Mouse (Mus musculus) layer of hippocampus, adult 9-11 months (tissue): ENCODE data around the gene Foxn2.
"Not testable (repeated sequence)": the region's sequence is repeated elsewhere in the genome, so short reads cannot be mapped to it uniquely, and the experiment has no call there.

Source experiments
- DNase-seq: peaks from one replicate; pipeline ENCODE4 v3.0.0; 2022

The Foxn2 gene

DNA sequence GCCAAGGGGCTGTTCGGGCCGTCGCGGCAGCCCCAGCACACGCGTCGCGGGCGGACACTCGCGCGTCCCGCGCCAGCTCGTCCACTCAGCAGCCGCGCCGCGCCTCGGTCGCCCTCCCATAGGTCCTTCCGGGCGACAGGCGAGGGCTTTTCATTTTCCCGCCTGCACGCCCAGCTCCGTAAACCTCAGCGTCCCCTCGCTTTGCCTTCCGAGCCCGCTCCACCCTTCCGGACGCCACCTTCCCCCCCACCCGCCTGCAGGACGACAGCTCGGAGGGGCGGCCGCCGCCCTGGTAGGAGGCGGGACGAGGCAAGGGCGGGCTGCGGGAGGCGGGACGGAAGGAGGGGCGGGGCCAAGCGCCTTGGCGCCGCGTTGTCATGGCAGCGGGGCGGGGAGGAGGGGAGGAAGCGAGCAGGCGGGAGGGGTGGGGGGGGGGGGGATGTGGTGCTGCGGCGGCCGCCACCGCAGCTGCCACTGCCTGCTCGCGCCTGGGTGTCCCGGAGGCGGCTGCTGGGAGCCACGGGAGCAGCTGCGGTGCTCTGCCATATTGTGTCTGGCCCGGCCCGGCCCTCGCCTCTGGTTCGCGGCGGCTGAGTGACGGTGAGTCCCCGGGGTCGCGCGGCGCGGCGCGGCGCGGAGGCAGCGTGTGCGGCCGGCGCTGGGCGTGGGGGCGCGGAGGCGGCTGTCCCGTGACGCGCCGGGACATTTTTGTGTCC is at the start of gene Foxn2:
Gene Foxn2 (plus strand): TSS at position 427 of the 716 bp plus-strand sequence.
- DNase-seq, result peak; percentile 91

DNA sequence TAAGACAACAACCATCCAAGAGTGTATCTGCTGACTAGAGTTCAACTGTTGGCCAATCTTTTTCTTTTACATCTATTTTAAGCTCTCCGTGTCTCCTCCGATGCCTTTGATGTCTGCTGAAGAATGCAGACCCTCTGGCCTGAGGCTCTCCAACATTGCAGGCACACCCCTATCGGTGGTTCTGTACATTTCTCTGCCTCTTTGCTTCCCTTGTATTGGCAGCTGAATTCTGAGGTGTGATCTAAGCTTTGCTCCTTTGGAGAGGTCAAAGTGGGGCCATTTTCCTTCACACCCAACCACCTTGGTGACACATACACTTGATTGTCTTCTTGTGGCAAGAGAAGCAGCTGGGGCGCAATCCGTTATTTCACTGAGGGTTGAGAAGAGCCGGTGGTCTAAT is 43.0 kb upstream of the Foxn2 start:
- DNase-seq, result no peak

DNA sequence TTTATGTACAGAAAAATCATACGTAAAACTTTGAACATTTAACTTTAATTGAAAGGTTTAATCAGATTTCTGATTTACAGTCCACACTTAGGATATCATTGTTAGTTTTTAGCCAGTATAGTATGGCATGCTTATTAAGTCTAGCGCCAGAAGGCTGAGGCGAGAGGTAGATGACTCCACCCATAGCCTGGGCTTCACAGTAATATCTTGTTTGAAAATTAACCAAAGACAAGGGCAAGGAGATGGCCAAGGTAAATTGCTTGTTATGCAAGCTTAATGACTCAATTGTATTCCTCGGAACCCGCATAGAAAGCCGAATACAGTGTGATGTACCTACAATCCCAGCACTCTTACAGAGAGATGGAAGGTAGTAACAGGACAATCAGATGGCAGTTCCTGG is 42.4 kb upstream of the Foxn2 start:
- DNase-seq, result no peak

DNA sequence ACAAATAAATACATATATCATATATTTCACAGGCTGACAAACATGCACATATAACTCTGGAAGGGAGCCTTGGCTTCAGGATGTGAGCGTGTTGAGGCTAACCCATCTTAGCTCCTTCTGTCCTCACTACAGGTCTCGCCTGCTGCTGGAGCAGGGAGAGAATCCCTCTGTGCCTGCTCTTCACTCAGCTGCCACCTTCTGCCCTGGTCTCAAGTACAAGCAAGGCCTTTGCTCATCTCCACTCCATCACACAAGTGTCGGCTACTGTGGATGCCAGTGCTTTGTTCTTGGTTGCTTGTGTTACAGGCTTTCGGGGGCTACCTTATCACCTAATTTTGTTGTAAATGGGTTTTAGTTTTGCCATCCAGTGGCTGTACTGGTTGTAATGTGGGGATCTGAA is 41.7 kb upstream of the Foxn2 start:
- DNase-seq, result no peak

DNA sequence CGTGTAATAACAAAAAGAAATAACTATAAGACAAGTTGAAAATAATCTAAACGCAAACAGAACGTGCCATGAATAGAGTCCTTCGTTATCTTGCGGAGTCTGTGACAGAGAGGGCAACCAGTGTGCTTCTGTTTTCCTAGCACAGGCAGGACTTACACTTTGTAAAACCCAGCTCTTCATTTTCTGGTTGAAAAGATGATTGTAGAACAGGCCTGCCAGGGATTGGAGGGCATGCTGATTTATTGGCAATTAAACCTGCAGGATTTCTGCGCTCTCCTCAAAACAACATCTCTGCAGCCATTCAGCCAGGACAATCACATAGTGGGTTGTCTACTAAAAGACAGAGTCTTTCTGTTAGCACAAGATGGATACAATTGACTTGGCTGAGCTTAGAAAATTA is 40.4 kb upstream of the Foxn2 start:
- DNase-seq, result no peak

DNA sequence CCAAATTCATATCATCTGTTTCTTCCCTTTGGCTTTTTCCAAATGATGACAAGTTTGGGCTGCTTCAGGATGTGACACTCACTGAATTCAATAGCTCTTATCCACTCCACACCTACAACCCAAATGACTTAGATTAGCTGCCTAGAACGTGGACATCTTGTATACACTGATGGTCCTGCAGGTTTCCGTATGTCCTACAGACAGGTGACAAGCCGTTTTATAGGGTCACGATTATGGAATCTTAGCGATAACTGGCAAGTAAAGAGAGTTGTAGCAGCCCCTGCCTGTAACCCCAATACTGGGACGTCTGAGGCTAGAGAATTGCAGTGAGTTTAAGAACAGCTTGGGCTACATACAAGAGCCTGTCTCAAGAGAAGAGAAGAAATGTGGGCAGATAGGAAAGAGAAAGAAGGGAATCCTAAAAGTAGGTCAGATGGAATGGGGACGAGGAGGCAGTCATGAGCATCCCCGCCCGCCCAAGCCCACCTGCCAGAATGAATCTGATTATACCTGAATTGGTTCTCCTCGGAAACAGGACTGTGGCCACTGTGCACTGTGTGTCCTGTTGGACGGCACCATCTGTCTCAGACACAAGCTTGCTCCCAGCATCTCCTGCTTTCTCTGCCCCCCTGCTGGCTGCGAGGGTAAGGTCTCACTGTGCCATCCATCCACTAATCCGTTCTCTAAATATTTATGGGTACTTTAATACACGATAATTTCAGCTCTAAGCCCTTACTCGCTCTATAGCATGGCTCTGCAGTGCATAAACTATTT is 39.6 kb upstream of the Foxn2 start:
- no peak for DNase-seq

GRCm38 (mm10) chr17:88403269-88403668 is 37.2 kb upstream of the Foxn2 start:
- no peak for DNase-seq

DNA sequence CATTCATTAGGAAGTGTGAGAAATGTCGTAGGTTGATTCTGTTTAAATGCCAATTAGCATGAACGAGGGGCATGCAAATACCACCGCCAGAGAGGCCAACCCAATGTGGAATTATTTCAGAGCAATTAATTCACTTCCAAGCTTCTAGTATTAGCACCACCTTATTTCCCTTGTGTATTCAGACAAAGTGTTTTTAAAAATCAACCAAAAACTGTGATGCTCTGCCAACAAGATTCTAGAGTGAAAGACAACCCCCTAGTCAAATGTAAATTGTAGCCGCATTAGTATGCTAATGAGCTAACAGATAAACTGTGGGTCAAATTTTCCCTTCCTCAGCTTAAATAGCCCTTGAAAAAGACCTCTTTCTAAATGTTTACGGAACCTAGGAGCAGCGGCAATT is 36.0 kb upstream of the Foxn2 start:
- no peak for DNase-seq

- no peak for DNase-seq
Observed at GRCm38 (mm10) chr17:88405076-88405475, 35.4 kb upstream of the Foxn2 start.

- DNase-seq, result no peak
Observed at GRCm38 (mm10) chr17:88409706-88410105, 30.8 kb upstream of the Foxn2 start.

- DNase-seq, result no peak
Observed at GRCm38 (mm10) chr17:88413155-88413836, 27.2 kb upstream of the Foxn2 start.

DNA sequence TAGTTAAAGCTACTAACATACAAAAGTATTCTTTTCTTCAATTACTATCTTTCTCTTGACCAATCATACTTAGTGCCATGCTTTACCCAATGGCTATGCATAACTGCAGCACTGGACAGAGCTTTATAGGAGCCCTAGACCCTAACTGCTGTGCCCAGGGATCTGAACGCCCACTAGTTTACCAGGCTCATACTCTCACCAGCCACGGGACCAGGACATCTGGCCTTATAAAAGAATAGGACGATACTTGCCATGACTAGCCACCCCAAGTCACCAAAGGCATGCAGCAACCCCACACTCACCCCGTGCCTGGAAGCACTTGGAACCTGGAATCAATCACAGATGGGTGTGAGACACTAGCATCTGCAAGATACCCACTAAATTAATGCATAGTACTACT is 20.1 kb upstream of the Foxn2 start:
- DNase-seq, result no peak

- DNase-seq, result no peak
Observed at GRCm38 (mm10) chr17:88421246-88421645, 19.3 kb upstream of the Foxn2 start.

- no peak for DNase-seq
Observed at GRCm38 (mm10) chr17:88430719-88431118, 9.8 kb upstream of the Foxn2 start.

DNA sequence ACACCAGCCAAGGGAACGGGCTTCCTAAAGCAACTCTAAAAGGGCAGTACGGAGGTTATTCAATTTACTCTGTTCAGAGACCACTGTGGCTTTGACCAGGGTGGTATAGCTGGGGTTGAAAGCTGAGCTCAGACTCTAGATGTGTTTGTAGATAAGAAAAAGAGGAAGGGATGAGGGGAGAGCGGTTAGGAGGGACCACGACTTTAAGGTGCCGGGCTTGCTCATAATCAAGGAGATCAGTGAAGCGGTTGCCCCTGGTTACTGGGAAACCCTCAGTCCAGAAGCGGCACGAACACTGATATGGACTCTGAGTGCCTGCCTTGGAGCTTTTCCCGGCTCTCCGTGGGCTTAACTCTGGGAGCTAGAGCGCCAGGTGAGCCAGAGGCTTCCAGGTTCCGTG is 9.0 kb upstream of the Foxn2 start:
- no peak for DNase-seq

- no peak for DNase-seq
Observed at GRCm38 (mm10) chr17:88431987-88432386, 8.5 kb upstream of the Foxn2 start.

DNA sequence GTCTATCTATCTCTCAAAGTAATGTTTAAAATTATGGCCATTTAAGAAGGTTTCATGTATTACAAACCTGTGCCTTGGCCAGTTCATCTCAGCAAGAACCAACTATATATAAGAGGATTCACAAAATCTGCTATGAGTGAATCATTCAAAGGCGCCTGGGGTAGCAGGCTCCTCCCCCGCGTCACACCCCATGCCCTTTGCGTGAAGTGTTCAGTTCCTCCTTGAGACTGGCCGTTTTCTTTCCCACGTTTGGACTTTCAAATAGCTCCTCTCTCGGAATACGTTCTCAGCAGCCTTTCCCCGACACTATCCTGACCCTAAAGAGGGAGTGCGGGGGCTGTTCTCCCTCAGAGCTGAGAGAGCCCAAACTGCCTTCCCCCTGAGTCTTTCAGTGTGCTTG is 5.2 kb upstream of the Foxn2 start:
- no peak for DNase-seq

DNA sequence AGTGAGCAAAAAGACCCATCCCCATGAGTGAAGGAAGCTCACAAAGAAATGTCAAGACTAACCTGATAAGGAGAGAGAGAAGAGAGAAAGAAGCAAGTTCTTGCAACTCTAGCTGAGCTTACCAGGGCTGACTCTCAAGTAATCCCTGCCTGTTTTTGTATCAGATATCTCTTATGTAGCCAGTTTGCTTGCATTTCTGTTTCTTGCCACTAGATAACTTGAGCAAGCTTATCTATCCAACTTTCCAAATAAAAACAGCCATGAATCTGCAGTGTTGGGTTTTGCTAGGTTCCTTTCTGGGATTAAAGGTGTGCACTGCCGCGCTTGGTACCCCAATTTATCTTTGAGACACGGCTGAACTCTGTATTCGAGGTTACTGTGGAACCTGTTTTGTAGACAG is 4.2 kb upstream of the Foxn2 start:
- DNase-seq, result no peak

DNA sequence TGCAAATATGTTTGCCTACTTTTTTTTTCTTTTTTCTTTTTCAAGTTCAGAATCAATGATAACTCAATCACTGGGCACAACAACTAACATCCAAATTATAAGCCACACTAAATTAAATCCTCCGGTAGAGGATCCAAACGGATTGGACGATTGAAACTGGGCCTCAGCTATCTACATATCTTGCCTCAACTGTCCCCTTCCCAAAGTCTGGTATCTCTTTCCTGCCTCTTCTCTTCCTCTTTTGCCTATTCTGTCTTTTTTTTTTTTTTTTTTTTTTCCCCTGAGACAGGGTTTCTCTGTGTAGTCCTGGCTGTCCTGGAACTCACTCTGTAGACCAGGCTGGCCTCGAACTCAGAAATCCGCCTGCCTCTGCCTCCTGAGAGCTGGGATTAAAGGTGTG is 3.8 kb upstream of the Foxn2 start:
- not testable (repeated sequence) for DNase-seq

GRCm38 (mm10) chr17:88437391-88437790 is 3.1 kb upstream of the Foxn2 start:
- no peak for DNase-seq

- no peak for DNase-seq
Observed at GRCm38 (mm10) chr17:88439536-88440050, 918 bp upstream of the Foxn2 start.

GRCm38 (mm10) chr17:88441001-88441431 is 505 bp downstream of the Foxn2 start:
- no peak for DNase-seq

GRCm38 (mm10) chr17:88441432-88442174 is 1.1 kb downstream of the Foxn2 start:
- peak; percentile 33 for DNase-seq
